Mouse (Mus musculus) retina, postnatal 1 day (tissue): Measurements from ENCODE around the gene Cypt15.
"Not testable (repeated sequence)": the region's sequence is repeated elsewhere in the genome, so short reads cannot be mapped to it uniquely, and the experiment has no call there.

Source experiments
- DNase-seq: peaks from one replicate; pipeline ENCODE4 v3.0.0-alpha.2; 2012

The Cypt15 gene

DNA sequence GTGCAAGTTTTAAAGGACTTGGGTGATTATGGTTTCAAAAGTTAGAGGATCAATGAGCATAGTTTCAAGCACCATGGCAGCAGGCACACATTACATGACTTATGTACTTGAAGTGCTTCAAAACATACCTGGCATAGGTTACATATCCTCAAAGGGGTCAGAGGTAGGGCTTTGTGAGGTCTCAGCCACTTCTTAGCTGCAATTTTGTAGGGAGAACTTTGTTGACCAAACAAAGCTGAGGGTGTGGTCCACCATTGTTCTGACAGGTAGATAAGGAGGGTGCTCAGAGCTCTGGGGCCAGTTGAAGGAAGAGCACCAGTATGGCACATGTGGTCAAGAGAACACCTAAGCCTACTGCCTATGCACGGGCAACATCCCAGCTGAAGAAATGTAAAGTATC is at the start of gene Cypt15:
Gene Cypt15, plus strand, starts transcription at position 301 of the 400 bp plus-strand sequence.
- not testable (repeated sequence) for DNase-seq

GRCm38 (mm10) chrX:39370932-39371331 is 24.9 kb downstream of the Cypt15 start:
- DNase-seq: no peak

- no peak for DNase-seq
These were observed 32.8 kb downstream of the Cypt15 start for GRCm38 (mm10) chrX:39378830-39379229.

GRCm38 (mm10) chrX:39383806-39384205 is 37.7 kb downstream of the Cypt15 start:
- no peak for DNase-seq
